Mouse (Mus musculus) spleen, postnatal 36 days (tissue): ENCODE data around the gene Hectd1.

ENCODE experiments used
- DNase-seq, 2 experiments: peaks; one replicate each; pipeline ENCODE4 v3.0.0; 2022; ENCODE audit warnings: low spot score in 2 of 2, mixed read lengths in 1 of 2

Gene Hectd1

GRCm38 (mm10) chr12:51829290-51830076 is at the start of gene Hectd1:
TSS of gene Hectd1 (minus strand) at chr12:51829536.
- DNase-seq = peak; percentile 83 to 84

- no peak for DNase-seq
Measured at GRCm38 (mm10) chr12:51871446-51872144, 42.3 kb upstream of the Hectd1 start.

- no peak for DNase-seq
Measured at GRCm38 (mm10) chr12:51869511-51869910, 40.2 kb upstream of the Hectd1 start.

- no peak for DNase-seq
Measured at GRCm38 (mm10) chr12:51867076-51867475, 37.7 kb upstream of the Hectd1 start.

GRCm38 (mm10) chr12:51866226-51866910 is 37.0 kb upstream of the Hectd1 start:
- peak; percentile 40 to 58 for DNase-seq

- DNase-seq = peak; percentile 23 to 32
Measured at GRCm38 (mm10) chr12:51865790-51866179, 36.4 kb upstream of the Hectd1 start.

- DNase-seq = peak; percentile 26 to 31
Measured at GRCm38 (mm10) chr12:51865061-51865789, 35.9 kb upstream of the Hectd1 start.

- no peak for DNase-seq
Measured at GRCm38 (mm10) chr12:51863116-51864002, 34.0 kb upstream of the Hectd1 start.

- no peak for DNase-seq
Measured at GRCm38 (mm10) chr12:51858134-51859028, 29.0 kb upstream of the Hectd1 start.

- no peak for DNase-seq
Measured at GRCm38 (mm10) chr12:51856768-51857295, 27.5 kb upstream of the Hectd1 start.

- no peak for DNase-seq
Measured at GRCm38 (mm10) chr12:51855872-51856271, 26.5 kb upstream of the Hectd1 start.

- DNase-seq = no peak
Measured at GRCm38 (mm10) chr12:51855453-51855852, 26.1 kb upstream of the Hectd1 start.

GRCm38 (mm10) chr12:51851617-51852016 is 22.3 kb upstream of the Hectd1 start:
- peak in 1 of 2 experiments; percentile 51 for DNase-seq

GRCm38 (mm10) chr12:51851155-51851554 is 21.8 kb upstream of the Hectd1 start:
- DNase-seq = no peak

GRCm38 (mm10) chr12:51850339-51850738 is 21.0 kb upstream of the Hectd1 start:
- no peak for DNase-seq

GRCm38 (mm10) chr12:51849902-51850301 is 20.6 kb upstream of the Hectd1 start:
- DNase-seq = no peak

- no peak for DNase-seq
Measured at GRCm38 (mm10) chr12:51847953-51848680, 18.8 kb upstream of the Hectd1 start.

GRCm38 (mm10) chr12:51845261-51845660 is 15.9 kb upstream of the Hectd1 start:
- no peak for DNase-seq

- peak; percentile 91 to 94 for DNase-seq
Measured at GRCm38 (mm10) chr12:51844771-51845256, 15.5 kb upstream of the Hectd1 start.
